Mouse (Mus musculus): ENCODE results near the gene Pomgnt1.

The Pomgnt1 gene

DNA sequence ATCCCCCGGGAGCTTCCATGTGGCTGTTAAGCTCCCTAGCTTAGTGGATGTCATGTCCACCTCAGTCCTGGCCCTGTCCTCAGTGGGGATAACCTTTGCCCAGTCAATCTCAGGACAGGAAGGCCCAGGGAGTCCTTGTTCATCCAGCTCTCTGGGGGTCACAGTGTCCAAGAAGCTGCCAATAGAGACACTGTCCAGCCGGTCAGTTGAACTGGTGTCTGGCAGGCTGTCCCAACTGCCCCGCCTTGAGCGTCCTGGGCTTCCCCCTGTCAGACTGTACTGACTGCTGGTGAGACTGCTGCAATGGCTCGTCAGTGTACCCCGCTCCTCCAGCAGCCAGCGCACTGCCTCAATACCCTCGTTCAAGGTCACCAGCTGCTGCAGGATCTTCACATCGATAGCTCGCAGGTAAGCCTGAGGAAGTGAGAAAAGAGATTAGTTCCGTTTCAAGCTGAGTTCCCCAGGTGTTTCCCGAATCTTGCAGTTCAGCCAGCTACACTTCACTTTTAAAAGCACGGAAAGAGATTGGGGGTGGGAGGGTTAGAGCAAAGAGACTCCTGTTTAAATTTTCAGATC, 13.9 kb downstream of the Pomgnt1 start:
- no peak for DNase-seq (ENCODE audit: low spot score)

DNA sequence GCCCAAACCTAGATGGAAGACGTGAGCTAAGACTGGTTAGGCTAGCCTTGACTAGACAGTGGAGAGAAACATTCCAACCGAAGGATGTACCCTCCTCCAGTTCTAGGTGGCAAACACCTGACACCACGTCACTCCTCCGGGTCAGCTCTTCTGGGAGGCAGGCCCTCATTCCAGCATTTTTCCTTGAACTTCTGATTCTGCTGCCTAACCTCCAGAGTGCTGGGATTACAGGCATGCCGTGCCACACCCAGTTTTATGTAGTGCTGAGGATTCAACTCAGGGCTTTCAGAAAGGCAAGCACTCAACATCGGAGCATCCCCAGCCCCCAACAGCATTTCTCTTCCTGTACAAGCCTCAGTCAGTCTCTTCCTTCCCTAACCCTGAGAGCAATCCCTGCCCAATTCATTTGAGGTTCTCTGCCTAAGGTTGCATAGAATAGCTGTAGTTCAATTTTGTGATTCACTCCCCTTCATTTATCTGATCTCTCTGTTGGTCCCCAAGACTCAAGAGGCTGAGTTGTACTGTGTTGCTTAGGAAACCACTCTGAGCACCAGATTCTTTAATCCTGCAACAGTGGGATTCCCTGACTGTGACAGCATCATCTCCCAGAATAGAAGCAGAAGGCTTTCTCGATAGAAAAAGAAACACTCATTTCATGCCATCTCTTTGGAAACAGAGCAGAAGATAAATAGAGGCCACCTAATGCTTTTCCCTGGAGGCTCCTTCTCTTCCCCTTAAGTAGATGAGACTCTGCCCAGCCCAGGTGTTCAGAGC, 17.3 kb downstream of the Pomgnt1 start:
- DNase-seq (ENCODE audit: low spot score) = no peak

DNA sequence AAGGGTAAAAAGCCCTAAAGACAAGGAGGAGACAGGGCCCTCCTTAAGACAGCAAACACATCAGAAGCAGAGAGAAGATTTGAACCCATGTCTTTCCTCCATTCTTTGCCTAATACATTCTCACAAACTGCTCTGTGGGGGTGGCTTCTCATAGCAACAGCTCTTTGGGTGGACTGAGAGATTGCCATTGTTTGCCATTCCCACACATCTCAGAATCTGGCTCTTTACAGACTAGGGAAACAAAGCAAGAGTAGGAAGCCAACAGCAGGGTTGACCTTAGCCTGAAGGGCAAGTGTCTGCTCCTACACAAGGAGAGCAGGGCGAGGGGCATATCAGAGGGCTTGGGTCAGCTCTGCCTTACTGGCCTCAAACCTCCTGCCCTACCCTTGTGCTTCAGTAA, 18.1 kb downstream of the Pomgnt1 start:
- no peak for DNase-seq (ENCODE audit: low spot score)

DNA sequence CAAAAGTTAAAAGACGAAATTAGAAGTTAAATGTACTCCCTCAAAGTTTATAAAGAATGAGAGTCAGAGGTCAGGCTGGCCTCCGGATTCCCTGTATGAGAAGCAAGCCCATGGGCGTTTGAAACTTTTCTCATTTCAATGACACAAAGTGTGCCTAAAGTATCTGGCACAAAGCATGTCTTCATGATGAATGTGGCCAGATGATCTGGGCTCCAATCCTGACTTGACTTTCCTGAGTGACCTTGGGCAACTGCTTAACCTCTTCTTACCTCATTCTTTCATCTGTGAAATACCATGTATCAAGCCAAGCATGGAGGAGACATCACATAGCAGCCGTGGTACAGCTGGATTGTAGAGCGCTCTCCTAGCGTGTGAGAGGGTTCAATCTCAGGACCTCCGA, 18.6 kb downstream of the Pomgnt1 start:
- no peak for DNase-seq (ENCODE audit: low spot score)

DNA sequence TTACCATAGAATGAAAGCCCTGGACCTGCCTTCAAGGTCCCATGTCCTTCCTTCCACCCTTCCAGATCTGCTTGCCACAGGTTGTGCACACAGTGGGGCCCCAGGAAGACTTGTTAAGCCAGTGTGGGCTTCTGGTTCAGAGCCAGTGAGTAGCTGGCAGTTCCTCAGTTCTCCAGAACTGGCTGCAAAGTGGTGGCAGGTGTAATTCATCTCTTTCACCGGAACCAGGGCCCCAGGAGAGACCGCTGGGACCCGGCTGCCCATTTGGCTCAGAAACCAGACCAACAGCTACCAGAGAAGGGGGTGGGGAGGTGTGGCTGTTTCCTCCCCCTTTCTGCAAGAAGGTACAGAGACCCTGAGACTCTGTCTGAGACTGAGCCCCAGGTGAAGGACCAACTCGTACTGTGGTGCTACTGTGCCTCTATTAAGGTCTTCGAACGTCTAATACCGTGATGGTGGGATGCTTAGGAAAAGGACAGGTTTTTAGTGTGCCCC, 19.7 kb downstream of the Pomgnt1 start:
- no peak for DNase-seq (ENCODE audit: low spot score)

DNA sequence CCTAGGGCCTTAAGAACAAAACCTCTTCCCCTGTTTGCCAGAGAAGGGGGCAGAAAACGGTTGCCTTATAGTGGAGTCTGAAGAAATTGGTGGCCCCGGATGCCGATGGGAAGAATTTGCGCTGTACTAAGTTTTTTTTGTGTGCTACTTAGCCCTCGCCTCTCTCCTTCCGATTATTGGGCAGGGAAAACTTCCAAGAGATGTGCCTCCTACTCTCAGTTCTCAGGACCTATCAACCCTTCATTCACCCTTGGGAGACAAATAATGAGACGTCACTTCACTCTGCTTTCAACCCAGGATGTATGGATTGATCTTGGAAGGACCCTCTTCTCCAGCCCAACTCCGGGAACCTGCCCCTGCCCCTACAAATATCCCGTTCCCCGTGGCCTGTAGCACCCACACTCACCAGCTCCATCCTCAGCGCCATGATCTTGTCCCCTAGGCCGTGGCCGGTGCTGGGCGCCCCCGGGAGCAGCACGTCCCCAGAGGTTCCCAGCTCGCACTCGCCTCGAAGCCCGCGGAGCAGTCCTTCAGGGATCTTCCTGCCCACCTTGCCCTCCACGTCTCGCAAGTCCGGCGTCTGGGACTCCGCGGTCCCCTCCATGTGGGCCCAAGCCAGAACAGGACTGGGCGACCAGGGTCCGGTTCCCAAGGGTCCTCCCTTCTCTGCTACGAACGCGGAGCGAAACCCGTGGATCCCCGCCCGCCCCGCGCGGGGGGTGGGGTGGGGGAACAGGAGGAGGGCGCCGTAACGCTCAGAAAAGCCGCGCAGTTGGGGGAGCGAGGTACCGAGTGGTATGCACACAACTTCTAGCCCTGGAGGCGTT, 20.5 kb downstream of the Pomgnt1 start:
- DNase-seq (ENCODE audit: low spot score) = peak; percentile 39

DNA sequence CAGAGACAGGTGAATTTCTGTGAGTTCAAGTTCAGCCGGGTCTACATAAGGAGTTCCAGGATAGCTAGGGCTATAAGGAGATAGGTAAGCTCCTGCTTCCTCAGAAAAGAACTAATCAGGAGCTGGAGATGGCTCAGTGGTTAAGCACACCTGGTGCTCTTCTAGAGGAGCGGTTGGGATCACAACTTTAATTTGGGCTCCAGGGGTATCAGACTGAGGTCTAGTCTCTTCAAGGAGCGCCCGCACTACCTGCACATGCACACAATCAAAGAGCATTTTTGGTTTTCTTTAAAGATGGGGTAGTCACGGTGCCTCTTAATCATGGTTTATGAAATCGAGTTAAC, 26.1 kb downstream of the Pomgnt1 start:
- no peak for DNase-seq (ENCODE audit: low spot score)

- peak; percentile 53 for DNase-seq (ENCODE audit: low spot score)
Observed at GRCm38 (mm10) chr4:116150156-116150861, 26.7 kb downstream of the Pomgnt1 start.

DNA sequence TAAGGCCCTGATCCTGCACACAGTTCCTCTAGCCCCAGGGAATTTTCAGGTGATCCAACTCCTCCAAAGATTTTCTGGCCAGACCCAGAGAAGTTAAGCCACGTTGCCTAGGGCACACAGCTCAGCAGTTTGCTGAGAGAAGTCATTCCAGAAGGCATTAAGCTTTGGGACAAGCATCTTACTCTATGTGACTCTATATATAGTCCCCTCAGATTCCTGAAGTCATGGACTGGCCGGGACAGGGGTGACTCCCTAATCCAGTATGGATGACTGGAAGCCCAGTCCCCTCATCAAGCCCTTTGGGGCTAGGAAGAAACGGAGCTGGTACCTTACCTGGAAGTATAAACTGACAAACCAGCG, 27.2 kb downstream of the Pomgnt1 start:
- no peak for DNase-seq (ENCODE audit: low spot score)

DNA sequence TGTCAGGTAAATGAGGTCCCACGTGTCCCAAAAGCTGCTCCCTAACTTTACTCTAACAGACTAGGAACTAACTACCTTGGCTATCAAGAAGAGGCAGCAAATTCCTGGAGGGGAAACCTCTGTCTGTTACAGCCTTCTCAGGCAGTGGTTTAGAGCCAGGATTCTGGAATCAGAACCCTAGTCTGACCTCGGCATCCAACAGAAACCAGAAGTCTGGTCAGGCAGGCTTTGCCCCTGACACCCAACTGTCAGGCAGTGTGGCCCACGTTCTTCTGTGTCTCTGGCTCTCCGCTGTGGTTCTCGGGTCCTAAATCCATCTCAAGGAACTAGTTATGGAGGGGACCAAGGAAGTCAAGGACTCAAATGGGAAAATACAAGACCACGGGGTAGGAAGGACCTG, 27.6 kb downstream of the Pomgnt1 start, which contains the start of gene Lurap1:
TSS of gene Lurap1 (minus strand) at position 101 of the 400 bp plus-strand sequence.
- DNase-seq (ENCODE audit: low spot score) = no peak

DNA sequence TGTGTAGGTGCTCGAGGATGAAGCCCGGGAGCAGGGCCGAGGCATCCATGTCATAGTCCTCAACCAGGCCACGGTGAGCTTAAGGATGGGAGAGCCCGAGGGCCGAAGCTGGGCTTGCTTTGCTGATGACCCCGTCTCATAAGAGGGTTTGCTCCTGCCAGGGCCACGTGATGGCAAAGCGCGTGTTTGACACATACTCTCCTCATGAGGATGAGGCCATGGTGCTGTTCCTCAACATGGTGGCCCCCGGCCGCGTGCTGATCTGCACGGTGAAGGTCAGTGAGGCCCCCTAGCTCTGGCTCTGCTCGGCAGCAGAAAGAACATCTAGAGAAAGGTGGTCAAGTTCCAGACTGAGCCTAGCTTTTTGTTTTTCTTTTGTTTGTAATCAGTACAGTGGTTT, 29.1 kb downstream of the Pomgnt1 start:
- no peak for DNase-seq (ENCODE audit: low spot score)

DNA sequence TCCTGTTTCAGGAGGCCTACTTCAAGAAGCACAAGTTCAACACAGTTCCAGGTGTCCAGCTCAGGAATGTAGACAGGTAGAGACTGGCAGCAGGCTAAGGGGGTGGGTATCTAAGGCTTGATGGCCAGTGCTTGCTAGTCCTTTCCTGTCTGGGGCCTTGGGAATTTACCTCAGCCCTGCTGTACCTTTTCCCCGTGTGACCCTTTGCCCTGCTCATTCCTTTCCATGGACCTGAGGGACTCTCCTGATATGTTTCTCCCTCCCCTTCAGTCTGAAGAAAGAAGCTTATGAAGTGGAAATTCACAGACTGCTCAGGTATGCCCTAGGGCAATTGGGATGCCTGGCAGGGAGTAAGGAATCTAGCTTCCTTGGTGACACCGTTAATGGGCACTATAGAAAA, 34.2 kb downstream of the Pomgnt1 start:
- no peak for DNase-seq (ENCODE audit: low spot score)

- peak; percentile 39 for DNase-seq (ENCODE audit: low spot score)
Observed at GRCm38 (mm10) chr4:116159912-116160311, 36.3 kb downstream of the Pomgnt1 start.

- DNase-seq (ENCODE audit: low spot score) = no peak
Observed at GRCm38 (mm10) chr4:116160769-116161168, 37.1 kb downstream of the Pomgnt1 start.

- DNase-seq (ENCODE audit: low spot score) = no peak
Observed at GRCm38 (mm10) chr4:116162142-116162541, 38.5 kb downstream of the Pomgnt1 start.

DNA sequence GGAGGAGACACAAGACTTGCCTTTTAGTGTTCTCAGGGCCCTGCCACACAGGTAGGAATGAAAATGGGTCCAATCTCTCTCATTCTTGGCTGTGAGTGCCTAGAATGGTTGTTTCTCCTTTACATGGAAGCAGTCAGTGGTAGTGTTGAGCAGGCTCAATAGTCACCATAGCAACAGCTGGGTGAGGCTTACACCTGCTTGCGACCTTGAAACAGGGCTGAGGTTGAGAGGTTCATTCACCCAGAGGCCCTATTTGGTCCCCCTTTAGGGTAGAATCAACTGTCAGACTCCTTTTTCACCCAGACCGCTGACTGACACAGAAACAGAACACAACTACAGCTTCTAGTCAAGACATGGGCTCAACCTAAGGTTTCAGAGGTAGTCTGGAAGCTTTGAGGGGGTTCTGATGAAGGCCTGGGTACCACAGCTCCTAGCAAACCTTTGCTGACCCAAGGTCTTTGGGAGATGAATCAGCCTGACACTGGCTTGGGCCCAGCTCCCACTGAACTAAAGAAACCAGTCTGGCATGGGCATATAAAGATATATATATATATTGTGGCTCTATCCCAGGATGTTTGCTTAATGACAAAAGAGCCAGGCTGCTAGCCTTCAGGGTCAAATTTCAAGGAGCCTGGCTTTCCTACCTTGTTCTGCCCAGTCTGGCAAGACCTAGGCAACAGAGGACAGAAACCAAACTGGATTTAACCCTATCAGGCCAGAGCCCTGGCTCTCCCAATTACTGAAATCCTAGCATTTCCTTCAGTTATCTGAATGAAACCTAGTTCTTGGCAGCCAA, 41.3 kb downstream of the Pomgnt1 start:
- no peak for DNase-seq (ENCODE audit: low spot score)

DNA sequence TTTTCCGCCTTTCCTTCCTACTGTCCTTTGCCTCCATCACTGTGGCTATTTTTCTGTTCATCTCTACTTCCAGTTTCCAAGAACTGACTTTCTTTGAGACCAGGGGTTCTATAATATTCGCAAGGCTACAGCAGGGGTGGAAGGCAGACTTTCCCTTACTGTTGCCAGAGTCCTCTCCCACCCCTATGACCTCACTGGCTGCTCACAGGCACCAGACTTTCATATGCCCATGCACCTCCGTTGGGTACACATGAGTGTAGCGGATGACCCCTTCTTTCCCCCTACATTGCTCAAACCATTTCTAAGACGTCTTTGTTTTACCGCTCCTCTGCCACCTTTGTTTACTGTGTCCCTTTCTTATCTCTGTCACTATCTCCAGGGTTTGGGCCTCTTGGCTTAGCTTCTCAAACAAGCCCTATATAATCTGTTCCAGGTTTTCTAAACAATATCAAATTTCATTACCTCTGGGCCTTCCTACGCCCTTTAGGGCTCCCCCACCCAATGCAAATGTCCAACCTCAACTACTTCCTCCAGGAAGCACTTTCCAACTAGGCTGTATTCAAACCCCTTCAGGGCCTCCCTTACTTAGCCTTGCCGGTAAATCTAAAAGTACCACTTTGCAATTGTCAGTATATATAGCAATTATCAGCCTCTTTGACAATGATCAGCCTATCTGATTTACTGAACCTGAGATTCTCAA, 42.2 kb downstream of the Pomgnt1 start:
- DNase-seq (ENCODE audit: low spot score) = no peak

- no peak for DNase-seq (ENCODE audit: low spot score)
Observed at GRCm38 (mm10) chr4:116167404-116167803, 43.8 kb downstream of the Pomgnt1 start, which contains the start of gene Tspan1. Tspan1 (minus strand) TSS chr4:116167601.

GRCm38 (mm10) chr4:116168617-116169352, 45.1 kb downstream of the Pomgnt1 start:
- peak; percentile 57 for DNase-seq (ENCODE audit: low spot score)

- no peak for DNase-seq (ENCODE audit: low spot score)
Observed at GRCm38 (mm10) chr4:116169353-116169672, 45.7 kb downstream of the Pomgnt1 start.

Data from T-cell, adult 2 months (primary cell).